Mouse (Mus musculus): ENCODE results near the gene Ncapd2.

Gene Ncapd2

DNA sequence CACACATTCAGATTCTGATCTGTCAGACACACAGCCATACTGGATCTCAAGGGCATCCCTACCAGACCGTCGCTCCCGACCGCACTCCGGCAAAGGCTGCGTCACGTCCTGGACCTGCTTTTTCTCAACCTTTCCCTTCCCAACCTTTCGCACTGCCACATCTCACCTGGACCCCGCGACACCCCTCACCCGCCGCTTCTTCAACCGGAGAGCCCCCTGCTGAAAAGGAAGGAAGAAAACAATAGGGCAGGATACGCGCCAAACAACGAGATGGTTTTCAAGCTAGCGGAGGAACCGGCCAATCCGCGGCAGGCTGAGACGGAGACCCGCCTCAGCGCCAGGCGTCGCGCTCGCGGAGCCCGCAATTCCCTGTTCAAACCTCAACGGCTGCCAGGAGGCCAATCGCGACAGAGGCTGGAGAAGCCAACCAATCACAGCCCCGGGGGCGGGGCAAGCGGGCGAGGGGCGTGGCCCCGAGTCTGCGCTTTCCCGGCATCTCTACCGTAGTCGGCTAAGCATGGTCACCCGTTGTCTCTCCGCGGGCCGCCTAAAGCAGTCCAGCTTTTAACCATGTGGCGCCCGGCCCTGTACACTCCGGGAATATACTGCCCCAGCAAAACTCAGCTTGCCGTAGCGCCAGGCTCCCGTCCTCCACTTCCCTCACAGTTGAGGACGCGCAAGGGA lies at the start of gene Ncapd2, which contains the start of gene Mrpl51:
Gene Ncapd2 (minus strand): TSS at position 370 of the 684 bp plus-strand sequence.
Gene Mrpl51 (plus strand): TSS at position 470 of the 684 bp plus-strand sequence.
- peak; percentile 97 to 98 for DNase-seq

DNA sequence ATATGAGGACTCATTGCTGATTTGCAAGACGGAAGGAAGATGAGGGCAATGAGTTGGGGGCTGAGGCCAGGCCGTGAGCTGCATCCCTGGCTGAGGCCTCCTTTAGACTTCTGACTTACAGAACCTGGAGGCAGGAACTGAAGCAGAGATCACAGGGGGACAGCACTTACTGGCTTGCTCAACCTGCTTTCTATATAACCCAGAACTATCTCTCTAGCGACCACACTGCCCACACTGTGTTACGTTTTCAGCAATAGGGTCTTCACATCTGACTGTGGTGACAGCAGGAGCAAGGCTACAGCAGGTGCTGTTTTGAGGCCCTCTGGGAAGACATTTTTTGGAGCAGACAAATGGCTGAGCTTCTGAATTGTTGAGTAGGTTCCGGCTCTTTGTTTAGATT lies 49.1 kb upstream of the Ncapd2 start:
- no peak for DNase-seq

DNA sequence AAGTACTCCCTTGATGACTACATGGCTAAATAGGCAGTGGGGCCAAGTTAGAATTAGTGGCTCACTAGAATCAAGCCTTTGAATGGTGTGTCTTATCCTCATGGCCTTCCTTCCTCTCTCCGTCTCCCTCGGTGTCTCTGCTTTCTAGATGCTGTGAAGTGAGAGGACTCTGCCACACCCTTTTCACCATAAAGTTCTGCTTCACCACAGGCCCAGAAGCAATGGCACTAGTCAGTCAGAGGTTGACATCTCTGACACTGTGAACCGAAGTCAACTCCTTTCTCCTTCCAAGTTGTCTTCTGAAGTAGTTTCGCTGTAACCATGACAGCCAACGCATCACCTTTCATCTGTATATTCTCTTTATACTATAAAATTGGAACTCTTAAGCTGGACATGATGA lies 48.0 kb upstream of the Ncapd2 start:
- no peak for DNase-seq

DNA sequence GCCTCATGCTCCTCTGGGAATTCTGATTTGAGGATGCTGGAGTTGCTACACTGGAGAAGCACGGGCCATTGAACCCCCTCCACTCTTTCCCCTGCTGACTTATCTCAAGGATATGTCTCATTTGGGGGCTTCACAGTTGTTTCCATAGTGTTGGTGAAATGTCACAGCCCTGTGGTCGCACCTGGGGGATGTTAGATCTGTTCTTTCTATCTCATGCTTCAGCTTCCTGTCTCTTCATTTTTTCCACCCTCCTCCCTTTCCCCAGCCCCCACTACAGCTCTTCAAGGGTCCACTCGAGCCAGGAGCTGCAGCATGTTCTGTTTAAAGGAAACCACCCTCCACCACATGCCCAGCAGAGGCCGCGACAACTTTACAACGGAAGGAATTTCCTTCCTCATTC lies 46.9 kb upstream of the Ncapd2 start:
- no peak for DNase-seq

DNA sequence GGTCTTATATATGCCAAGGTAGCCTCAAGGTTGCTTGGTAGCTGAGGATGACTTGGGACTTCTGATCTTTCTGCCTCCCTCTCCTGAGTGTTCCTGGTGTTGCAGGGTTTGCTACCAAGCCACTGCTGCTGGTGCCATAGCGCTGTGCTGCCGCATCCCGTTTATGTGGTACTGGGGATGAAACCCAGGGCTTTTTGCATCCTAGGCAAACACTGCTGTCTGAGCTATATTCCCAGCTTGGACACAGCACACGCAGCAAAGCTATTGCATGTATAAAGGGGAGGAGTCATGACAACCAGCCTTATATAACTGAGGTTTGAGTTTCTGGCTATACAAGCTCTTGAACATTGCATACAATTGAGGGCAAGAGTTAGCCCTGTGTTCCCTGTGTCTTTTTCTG lies 45.9 kb upstream of the Ncapd2 start:
- DNase-seq, result no peak

DNA sequence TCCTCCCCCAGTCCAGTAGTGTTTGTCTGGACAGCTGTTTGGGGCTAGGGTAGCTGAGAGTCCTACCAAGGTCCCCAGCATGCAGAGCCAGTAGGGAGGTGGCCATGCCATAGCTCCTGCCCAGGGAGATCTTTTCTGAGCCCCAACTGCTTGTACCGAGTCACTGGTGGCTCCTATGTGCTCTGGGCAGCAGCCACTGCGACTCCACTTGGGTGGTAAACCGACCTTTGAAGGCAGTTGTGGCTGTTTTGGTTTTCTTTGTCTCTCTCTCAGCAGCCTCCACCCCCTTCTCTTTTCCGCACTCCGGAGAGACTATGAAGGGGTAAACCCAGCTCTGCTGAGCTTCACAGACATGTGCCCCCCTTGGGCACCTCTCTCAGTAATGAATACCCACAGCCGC lies 45.3 kb upstream of the Ncapd2 start, which contains the start of gene Cd27:
Gene Cd27 (minus strand): TSS at position 229 of the 400 bp plus-strand sequence.
- DNase-seq, result no peak

DNA sequence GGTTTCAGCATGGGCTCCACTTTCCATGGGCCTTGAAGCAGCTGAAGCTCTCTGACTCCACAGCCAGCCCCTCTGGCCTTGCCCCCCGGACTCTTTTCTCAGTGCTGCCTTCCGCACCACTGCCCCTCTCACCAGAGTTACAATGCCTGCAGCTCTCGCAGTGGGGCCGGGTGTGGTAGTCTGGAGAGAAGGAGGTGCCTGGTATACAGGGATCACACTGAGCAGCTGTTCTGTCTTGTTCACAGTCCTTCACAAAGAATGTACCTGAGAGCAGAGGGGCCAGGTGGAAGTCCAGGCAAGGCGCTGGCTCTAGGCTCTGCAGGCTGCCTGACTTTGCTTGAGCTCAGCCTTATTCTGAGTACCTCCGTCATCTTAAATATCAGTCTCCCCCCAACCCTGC lies 44.8 kb upstream of the Ncapd2 start:
- DNase-seq, result no peak

DNA sequence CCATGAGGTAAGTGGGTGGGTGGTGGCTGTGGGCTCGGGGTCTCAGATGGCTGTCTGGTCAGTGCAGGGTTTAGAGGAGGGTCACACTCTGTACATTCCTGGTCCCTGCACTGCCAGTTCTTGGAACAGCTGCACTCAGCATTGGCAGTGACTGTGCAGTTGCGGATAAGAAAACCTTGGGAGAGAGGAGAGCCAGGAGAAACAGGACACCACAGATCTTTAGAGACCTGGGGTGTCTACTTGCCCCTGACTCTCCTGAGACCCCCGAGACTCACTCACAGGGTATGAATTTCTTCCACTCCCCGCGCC lies 43.0 kb upstream of the Ncapd2 start:
- no peak for DNase-seq

DNA sequence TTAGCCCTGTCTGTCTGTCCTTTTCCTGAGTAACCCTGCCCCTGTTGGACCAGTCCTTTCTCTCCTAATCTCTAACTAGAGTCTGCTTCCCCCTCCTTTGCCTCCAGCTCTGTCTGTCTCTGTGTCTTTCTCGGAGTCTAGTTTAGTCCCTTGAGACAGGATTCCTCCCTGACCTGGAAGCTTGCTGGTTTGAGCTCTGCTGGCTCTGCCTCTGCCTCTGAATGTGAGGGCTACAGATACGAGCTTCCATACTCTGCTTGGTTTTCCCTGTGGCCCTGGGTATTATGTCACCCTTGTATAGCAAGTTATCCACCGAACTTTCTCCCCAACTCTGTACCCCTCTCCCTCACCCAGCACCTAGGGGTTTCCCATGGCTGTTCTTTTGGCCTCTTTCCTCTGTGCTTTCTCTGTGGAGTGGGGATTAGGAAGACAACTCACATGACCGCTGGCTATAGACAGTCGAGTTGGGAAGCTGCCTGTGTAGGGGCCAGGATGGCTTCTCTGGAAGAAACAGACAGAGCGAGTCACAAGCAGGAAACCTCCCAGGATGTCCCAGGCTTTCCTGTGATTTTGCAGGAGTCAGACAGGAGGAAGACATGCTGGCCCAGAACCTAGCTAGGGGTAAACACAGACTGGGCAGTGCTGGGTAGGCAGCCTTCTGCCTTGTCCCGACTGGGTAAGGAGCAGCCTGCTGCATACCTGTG lies 42.5 kb upstream of the Ncapd2 start:
- no peak for DNase-seq

DNA sequence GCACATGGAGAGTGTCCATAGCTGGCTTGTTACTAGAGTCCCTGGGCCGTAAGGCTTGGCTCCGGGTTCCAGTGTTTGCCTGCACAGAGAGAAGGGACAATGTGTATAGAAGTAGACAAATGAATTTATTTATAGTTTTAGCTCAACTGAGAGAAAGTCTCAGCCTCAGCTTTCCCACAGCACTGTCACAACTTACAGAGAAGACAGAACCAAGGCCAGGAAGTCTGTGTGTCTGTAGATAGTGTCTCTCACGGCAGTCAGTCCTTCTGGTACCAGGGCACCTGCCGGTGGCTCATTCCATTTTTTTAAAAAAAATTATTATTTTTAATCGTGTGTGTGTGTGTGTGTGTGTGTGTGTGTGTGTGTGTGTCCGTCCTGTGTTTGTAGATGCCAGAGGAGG lies 41.0 kb upstream of the Ncapd2 start:
- DNase-seq, result no peak

DNA sequence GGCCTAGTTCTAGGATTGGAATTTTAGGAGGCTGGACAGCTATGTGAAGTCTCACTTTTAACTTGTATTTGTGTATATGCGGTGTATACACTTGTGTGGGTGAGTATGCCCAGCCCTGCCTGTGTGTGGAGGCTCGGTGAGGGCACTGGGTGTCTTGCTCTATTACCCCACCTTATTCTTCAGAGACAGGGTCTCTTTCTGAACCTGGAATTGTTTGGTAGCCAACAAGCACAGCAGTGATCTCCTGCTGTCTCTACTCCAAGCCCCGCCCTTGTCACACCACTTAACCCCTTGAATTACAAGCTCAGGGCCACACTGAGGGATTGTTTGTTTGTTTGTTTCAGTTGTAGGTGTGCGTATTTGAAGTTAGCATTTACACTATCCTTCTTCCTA lies 40.5 kb upstream of the Ncapd2 start:
- DNase-seq, result no peak

DNA sequence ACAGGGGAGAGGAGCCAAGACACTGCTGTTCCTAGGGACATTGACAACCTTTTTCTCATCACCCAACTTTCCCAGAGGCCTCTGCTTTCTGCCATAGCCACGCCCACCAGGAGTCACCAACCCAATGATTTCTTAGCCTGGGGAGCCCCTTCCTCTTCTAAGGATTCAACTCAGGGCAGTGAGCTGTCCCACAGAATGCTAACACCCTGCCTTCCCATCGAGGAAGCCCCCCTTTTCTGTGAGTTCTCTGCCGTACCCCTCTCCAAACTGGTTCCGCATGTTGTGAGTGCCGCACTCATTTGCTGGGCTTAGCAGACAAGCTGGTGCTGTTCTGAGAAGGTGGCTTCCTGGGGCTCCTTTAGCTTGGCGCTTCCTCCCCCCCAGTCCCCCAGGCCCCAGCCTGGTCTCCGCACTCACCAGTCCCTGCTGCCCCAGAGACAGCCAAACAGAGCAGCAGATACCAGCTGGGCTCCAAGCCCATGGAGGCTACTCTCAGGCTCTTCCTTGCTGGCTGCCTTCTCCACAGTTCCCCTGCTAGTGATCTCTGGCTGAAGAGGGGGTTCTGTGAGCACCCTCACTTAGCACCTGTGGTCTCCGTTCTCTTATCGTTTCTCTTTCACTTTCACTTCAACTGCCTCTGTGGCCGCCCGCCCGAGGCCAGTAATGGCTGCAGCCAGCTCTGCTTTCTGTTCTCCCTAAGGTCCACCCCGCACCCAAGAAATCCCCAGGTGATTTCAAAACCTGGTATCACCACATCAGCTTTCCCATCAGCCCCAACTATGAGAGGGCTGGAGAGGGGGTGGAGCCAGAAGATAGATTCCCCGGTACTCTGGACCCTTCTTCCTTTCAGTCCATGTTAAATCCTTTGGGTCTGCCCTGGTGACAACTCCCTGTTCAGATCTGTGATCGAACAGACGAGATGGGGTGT lies 39.9 kb upstream of the Ncapd2 start, which contains the start of gene Tapbpl:
Gene Tapbpl (minus strand): TSS at position 744 of the 928 bp plus-strand sequence.
- DNase-seq, result peak; percentile 58 to 59

DNA sequence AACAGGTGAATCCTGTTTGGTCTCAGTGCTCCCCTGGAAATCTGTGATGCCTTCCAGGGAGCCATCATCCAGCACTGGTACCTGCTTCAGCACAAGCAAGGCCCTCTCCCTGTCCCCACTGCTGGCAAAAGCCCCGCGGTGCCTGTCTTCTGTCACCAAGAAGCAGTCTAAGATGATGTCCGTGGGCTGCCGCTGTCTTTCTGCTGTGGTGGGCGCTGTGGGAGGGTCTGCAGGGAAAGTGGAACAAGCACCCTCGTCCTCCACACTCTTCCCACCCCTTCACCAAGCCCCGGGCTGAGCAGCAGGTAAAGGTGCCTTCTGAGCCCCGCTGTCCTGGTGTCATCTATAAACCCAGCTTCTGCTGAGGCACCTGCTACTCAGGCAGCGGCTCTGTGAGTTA lies 39.1 kb upstream of the Ncapd2 start:
- DNase-seq, result no peak

DNA sequence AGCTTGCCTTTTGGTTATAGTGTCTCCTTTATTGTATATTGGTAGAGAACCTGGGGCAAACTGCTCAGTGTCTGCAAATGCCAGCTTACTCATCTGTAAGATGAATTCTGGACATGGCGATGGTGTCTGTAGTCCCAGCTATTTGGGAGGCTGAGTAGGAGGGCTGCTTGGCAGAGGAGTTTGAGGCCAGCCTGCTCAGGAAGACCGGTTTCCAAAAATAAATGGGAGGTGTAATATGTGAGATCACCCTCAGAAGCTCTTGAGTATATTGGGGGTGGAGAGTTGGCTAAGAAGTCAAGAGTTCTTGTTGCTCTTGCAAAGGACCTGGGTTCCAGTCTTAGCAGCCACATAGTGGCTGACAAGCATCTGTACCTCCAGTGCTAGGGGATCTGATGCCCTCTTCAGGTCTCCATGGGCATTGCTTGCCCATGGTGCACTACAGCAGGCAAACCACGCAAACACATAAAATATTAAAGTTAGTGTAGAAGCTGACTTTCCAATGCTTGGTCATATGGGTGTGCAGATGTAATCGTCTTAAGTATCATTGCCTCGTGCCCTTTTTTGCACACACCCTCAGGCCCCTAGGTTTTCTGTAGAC lies 34.1 kb upstream of the Ncapd2 start:
- no peak for DNase-seq

DNA sequence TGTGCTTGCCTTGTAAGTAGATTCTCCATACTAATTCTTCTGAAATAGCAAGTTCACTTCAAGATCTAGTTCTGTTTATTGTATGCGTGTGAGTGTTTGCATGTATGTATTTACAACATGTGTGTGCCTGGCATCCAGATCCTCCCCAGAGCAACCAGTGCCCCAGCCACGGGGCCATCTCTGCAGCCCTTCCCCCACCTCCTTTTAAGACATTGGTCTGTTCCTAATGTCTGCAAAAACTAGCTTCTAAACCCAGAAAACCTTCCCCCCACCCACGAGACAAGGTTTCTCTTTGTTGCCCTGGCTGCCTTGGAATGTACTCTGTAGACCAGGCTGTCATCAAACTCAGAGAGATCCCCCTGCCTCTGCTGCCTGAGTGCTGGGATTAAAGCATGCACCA lies 31.1 kb upstream of the Ncapd2 start:
- DNase-seq, result no peak

DNA sequence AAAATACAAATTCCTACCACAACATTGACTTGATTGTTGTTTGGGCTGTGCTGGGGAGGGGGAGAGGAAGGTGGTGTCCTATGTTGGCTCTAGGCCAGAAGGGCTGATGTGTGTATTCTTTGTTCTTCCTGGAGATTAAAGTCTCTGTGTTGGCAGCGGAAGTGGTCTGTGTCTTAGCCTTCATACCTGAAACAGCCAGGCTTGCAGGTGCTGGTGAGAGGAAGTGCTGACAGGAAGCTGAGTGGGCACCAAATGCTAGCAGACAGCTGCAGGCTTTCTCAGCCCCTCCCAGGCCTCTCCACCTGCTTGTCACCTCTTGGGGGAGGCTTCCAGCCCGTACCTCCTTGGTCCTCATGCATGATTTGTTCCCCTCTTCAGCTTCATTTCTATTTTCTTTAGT lies 30.6 kb upstream of the Ncapd2 start:
- DNase-seq, result no peak

DNA sequence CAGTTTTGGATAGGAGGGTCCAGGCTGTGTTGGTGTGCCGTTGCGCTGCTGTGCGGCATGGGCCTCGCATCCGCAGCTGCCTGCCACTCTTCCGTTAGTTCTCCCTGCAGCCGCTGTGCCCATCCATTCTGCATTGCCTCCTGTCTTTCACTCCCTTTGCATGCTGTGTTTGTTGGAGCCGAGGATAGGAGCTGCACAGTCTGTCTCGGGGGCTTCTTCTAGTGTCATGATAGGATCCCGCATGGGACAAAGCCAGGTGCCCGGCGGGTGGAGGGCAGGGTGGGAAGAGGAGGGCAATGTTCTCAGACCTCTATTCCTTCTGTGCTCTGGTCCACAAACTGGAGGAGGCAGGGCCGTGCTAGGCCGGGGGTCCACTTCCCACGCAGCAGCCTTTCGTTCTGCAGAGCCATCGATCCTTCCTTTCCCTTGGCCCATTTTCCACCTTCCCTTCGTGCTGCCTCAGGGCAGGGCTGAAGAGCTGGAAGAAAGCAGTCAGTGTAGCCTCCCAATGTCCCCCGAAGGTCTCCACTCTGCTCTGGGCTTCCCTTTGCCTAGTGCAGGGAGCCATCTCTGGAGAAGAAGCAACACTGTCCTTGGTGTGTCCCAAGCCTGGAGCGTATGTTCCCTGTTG lies 29.7 kb upstream of the Ncapd2 start:
- no peak for DNase-seq

DNA sequence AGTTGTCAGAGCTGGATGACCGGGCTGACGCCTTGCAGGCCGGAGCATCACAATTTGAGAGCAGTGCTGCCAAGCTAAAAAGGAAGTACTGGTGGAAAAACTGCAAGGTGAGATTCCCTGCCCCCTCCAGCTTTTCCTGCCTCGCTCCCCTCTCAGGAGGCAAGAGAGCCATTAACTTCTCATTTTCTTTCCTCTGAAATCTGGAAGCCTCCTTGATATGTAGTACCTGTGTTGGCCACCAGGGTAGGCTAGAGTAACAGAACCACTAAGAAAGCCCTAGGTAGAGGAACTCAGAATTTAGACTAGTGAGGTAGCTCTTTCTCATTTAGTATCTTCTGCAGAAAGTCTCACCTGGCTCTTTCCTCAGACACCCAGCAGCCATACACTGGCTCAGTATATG lies 27.5 kb upstream of the Ncapd2 start:
- peak; percentile 50 to 74 for DNase-seq

DNA sequence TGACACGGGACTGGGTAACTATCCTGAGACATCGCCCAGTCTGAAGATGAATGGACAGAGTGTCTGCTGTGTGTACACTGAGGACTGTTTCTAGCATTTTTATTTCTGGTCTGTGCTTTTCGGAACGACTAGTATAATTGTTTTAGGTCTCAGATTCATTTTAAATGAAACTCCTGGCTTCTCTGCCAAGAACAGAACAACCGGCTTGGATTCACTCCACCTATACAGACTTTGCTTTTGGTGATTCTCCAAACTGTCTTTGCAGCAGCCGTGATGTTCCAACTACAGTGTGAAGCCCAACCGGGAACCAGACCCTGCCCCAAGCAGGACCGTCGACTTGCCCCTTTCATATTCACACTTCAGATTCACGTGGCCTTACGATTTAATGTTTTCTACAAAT lies 26.4 kb upstream of the Ncapd2 start:
- DNase-seq, result peak in 1 of 2 experiments; percentile 16

DNA sequence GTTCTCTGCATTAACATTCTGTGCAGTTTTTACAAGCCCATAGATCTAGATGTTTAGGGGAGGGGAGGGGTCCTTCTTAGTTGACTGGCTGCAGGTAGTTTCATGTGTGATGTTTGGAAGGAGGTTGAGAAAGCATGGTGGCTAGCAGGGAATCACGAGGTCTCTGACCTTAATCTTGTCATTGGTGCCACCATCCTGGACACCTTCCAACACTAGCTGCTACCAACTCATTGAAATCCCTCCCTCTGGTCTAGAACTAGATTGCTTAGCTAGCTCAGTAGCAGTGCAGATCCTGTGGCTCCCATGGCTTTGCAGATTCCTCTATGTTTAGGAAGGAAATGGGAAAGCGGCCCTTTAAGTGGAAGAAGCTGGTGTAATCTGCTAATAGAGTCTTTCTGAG lies 25.4 kb upstream of the Ncapd2 start:
- DNase-seq, result peak; percentile 24 to 32

DNA sequence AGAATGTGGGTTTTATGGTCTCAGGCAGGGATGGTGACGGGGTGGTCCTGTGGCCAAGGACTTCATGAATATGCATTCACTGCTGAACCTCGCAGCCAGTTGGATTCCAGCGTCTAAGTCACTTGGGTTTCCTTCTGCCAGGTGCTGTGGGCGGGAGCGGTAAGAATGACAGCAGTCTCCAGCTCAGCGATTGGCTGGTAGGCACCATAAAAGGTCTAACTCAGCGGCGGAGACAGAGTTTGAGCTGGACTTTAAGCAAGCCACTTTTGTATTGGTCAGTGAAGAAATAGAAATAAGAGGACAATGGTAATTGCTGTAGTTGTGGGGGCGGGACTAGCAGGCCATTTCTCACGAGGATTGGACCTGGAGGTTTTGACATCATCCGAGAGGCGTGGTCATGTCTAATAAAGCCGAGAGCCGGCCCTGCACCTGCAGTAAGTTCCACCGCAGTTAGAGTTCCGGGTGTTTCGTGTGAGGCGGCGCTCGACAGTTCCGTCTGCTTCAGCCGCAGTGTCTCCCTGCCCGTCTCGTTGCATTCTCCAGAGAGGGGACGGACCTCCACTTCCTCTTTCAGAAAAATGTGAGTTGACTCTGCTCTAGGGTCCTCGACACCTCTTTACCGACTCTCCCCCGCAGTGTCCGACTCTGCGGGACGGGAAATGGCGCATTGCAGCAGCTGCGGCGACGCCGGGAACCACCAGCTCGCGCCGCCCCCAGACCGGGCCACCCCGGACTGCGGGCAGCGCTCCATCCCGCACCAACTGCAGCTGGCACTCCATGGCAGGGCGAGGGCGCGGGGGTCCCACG lies 23.9 kb upstream of the Ncapd2 start, which contains the start of gene Vamp1:
Gene Vamp1 (plus strand): TSS at position 404 of the 807 bp plus-strand sequence.
- DNase-seq, result peak; percentile 94 to 98

DNA sequence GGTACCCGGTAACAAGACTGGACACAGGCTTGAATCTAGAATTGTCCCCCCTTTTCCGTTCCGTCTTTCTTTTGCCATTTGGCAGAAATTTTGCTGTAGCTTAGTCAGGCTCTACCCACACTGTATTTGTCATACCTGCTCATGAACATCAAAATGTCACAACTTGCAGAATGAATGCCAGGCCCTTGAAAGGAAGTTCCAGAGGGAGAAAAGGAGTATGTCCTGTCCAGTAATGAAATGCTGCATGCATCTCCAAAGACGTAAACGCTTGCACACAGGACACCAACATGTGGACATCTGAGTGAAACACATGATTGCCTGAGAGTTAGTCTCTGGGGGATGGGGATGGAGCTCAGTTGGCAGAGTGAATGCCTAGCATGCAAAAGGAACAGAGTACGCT lies 22.2 kb upstream of the Ncapd2 start:
- no peak for DNase-seq
